Mouse (Mus musculus): ENCODE data around the gene Filip1l. TPM values are rescaled to one million over a fixed set of nuclear protein-coding genes. Genes with fewer than 3 reads are reported as not detected.

Filip1l gene
- polyA plus RNA-seq (2015; fragmentation: Nextera tagmentation; extraction: Ambion mirVana), result 28.0 and 32.6 TPM in 2 replicates

- H3K27ac ChIP-seq (ENCODE audit: low read length), result no peak within 1 kb of the TSS
- H3K36me3 ChIP-seq (ENCODE audit: control insufficient read depth, insufficient read depth, low read length), result no peaks in the 10 kb centered on the region
- H3K4me3 ChIP-seq (ENCODE audit: low read length), result no peak within 1 kb of the TSS
- no peaks in the 10 kb centered on the region for H3K4me1 ChIP-seq (replicated peaks; ENCODE audit: control insufficient read depth, insufficient read depth, low read length)
- no peak within 1 kb of the TSS for H3K9ac ChIP-seq (ENCODE audit: low read length)
- no peak for ATAC-seq (ENCODE audit: low read depth)
- H3K4me2 ChIP-seq (ENCODE audit: low read depth, low read length), result no peak within 1 kb of the TSS
- H3K27me3 ChIP-seq (ENCODE audit: control insufficient read depth, insufficient read depth, low read depth, low read length), result no peaks in the 10 kb centered on the region
- 69% methylated on average over 6 of the region's 6 CpGs for WGBS
- H3K9me3 ChIP-seq (ENCODE audit: control insufficient read depth, low read length), result no peaks in the 10 kb centered on the region
These were observed at the start of gene Filip1l for GRCm38 (mm10) chr16:57352751-57353150. Gene Filip1l, plus strand, starts transcription at chr16:57353093.

- Histone ChIP-seq H3K4me2 (ENCODE audit: low read depth, low read length) (no peak overlapping the region), H3K27me3 (ENCODE audit: control insufficient read depth, insufficient read depth, low read depth, low read length) (no peaks in the 10 kb centered on the region), H3K9ac (ENCODE audit: low read length) (no peak overlapping the region), H3K4me3 (ENCODE audit: low read length) (no peak overlapping the region), H3K27ac (ENCODE audit: low read length) (no peak overlapping the region), H3K36me3 (ENCODE audit: control insufficient read depth, insufficient read depth, low read length) (no peaks in the 10 kb centered on the region), H3K9me3 (ENCODE audit: control insufficient read depth, low read length) (no peaks in the 10 kb centered on the region), H3K4me1 (replicated peaks; ENCODE audit: control insufficient read depth, insufficient read depth, low read length) (no peaks in the 10 kb centered on the region)
- ATAC-seq (ENCODE audit: low read depth), result no peak
- 45% methylated on average over 19 of the region's 19 CpGs for whole genome bisulfite sequencing
These were observed 49.2 kb upstream of the Filip1l start for GRCm38 (mm10) chr16:57303716-57304115.

- Histone ChIP-seq H3K4me2 (ENCODE audit: low read depth, low read length) (no peak overlapping the region), H3K27me3 (ENCODE audit: control insufficient read depth, insufficient read depth, low read depth, low read length) (no peaks in the 10 kb centered on the region), H3K36me3 (ENCODE audit: control insufficient read depth, insufficient read depth, low read length) (no peaks in the 10 kb centered on the region), H3K4me1 (replicated peaks; ENCODE audit: control insufficient read depth, insufficient read depth, low read length) (no peaks in the 10 kb centered on the region), H3K27ac (ENCODE audit: low read length) (no peak overlapping the region), H3K9ac (ENCODE audit: low read length) (no peak overlapping the region), H3K4me3 (ENCODE audit: low read length) (no peak overlapping the region), H3K9me3 (ENCODE audit: control insufficient read depth, low read length) (no peaks in the 10 kb centered on the region)
- no peak for ATAC-seq (ENCODE audit: low read depth)
- WGBS, result 69% methylated on average over 6 of the region's 6 CpGs
These were observed 47.4 kb upstream of the Filip1l start for GRCm38 (mm10) chr16:57305463-57305862.

- Histone ChIP-seq H3K36me3 (ENCODE audit: control insufficient read depth, insufficient read depth, low read length) (no peaks in the 10 kb centered on the region), H3K27me3 (ENCODE audit: control insufficient read depth, insufficient read depth, low read depth, low read length) (no peaks in the 10 kb centered on the region), H3K9ac (ENCODE audit: low read length) (no peak overlapping the region), H3K27ac (ENCODE audit: low read length) (no peak overlapping the region), H3K4me3 (ENCODE audit: low read length) (no peak overlapping the region), H3K4me1 (replicated peaks; ENCODE audit: control insufficient read depth, insufficient read depth, low read length) (no peaks in the 10 kb centered on the region; the same call in 1 of the 2 replicates), H3K4me2 (ENCODE audit: low read depth, low read length) (no peak overlapping the region), H3K9me3 (ENCODE audit: control insufficient read depth, low read length) (no peaks in the 10 kb centered on the region)
- no peak for ATAC-seq (ENCODE audit: low read depth)
- WGBS, result 81% methylated on average over 2 of the region's 2 CpGs
These were observed 40.8 kb upstream of the Filip1l start for GRCm38 (mm10) chr16:57312130-57312529.

GRCm38 (mm10) chr16:57313487-57313886 is 39.4 kb upstream of the Filip1l start:
- Histone ChIP-seq H3K4me2 (ENCODE audit: low read depth, low read length) (no peak overlapping the region), H3K27ac (ENCODE audit: low read length) (no peak overlapping the region), H3K36me3 (ENCODE audit: control insufficient read depth, insufficient read depth, low read length) (no peaks in the 10 kb centered on the region), H3K9ac (ENCODE audit: low read length) (no peak overlapping the region), H3K9me3 (ENCODE audit: control insufficient read depth, low read length) (no peaks in the 10 kb centered on the region), H3K27me3 (ENCODE audit: control insufficient read depth, insufficient read depth, low read depth, low read length) (no peaks in the 10 kb centered on the region), H3K4me3 (ENCODE audit: low read length) (no peak overlapping the region), H3K4me1 (replicated peaks; ENCODE audit: control insufficient read depth, insufficient read depth, low read length) (peaks cover 8% of the 10 kb centered on the region)
- ATAC-seq (ENCODE audit: low read depth), result peak; percentile 82
- 69% methylated on average over 3 of the region's 3 CpGs for WGBS

- H3K4me1 ChIP-seq (replicated peaks; ENCODE audit: control insufficient read depth, insufficient read depth, low read length), result peaks cover 8% of the 10 kb centered on the region
- H3K9me3 ChIP-seq (ENCODE audit: control insufficient read depth, low read length), result no peaks in the 10 kb centered on the region
- no peak overlapping the region for H3K27ac ChIP-seq (ENCODE audit: low read length)
- no peak overlapping the region for H3K4me3 ChIP-seq (ENCODE audit: low read length)
- H3K36me3 ChIP-seq (ENCODE audit: control insufficient read depth, insufficient read depth, low read length), result no peaks in the 10 kb centered on the region
- ATAC-seq (ENCODE audit: low read depth), result no peak
- no peak overlapping the region for H3K9ac ChIP-seq (ENCODE audit: low read length)
- H3K27me3 ChIP-seq (ENCODE audit: control insufficient read depth, insufficient read depth, low read depth, low read length), result no peaks in the 10 kb centered on the region
- 83% methylated on average over 3 of the region's 3 CpGs for WGBS
- no peak overlapping the region for H3K4me2 ChIP-seq (ENCODE audit: low read depth, low read length)
These were observed 38.7 kb upstream of the Filip1l start for GRCm38 (mm10) chr16:57314236-57314635.

- WGBS, result 66% methylated on average over 9 of the region's 9 CpGs
- H3K4me3 ChIP-seq (ENCODE audit: low read length), result no peak overlapping the region
- no peak overlapping the region for H3K27ac ChIP-seq (ENCODE audit: low read length)
- no peaks in the 10 kb centered on the region for H3K27me3 ChIP-seq (ENCODE audit: control insufficient read depth, insufficient read depth, low read depth, low read length)
- H3K9ac ChIP-seq (ENCODE audit: low read length), result no peak overlapping the region
- no peak overlapping the region for H3K4me2 ChIP-seq (ENCODE audit: low read depth, low read length)
- no peaks in the 10 kb centered on the region for H3K9me3 ChIP-seq (ENCODE audit: control insufficient read depth, low read length)
- H3K36me3 ChIP-seq (ENCODE audit: control insufficient read depth, insufficient read depth, low read length), result no peaks in the 10 kb centered on the region
- H3K4me1 ChIP-seq (replicated peaks; ENCODE audit: control insufficient read depth, insufficient read depth, low read length), result peaks cover 8% of the 10 kb centered on the region
- ATAC-seq (ENCODE audit: low read depth), result no peak
These were observed 37.9 kb upstream of the Filip1l start for GRCm38 (mm10) chr16:57315026-57315425.

- no peak for ATAC-seq (ENCODE audit: low read depth)
- Histone ChIP-seq H3K36me3 (ENCODE audit: control insufficient read depth, insufficient read depth, low read length) (no peaks in the 10 kb centered on the region), H3K9ac (ENCODE audit: low read length) (no peak overlapping the region), H3K4me1 (replicated peaks; ENCODE audit: control insufficient read depth, insufficient read depth, low read length) (peaks cover 8% of the 10 kb centered on the region), H3K4me3 (ENCODE audit: low read length) (no peak overlapping the region), H3K27ac (ENCODE audit: low read length) (peak overlapping the region; percentile 31; the same call in 1 of the 2 replicates), H3K4me2 (ENCODE audit: low read depth, low read length) (no peak overlapping the region), H3K9me3 (ENCODE audit: control insufficient read depth, low read length) (no peaks in the 10 kb centered on the region), H3K27me3 (ENCODE audit: control insufficient read depth, insufficient read depth, low read depth, low read length) (no peaks in the 10 kb centered on the region)
- WGBS, result 55% methylated on average over 4 of the region's 4 CpGs
These were observed 35.8 kb upstream of the Filip1l start for GRCm38 (mm10) chr16:57317127-57317526.

- H3K27me3 ChIP-seq (ENCODE audit: control insufficient read depth, insufficient read depth, low read depth, low read length), result no peaks in the 10 kb centered on the region
- WGBS, result 18% methylated on average over 13 of the region's 13 CpGs
- no peak overlapping the region for H3K4me2 ChIP-seq (ENCODE audit: low read depth, low read length)
- H3K27ac ChIP-seq (ENCODE audit: low read length), result peak overlapping the region; percentile 31
- no peaks in the 10 kb centered on the region for H3K9me3 ChIP-seq (ENCODE audit: control insufficient read depth, low read length)
- H3K4me3 ChIP-seq (ENCODE audit: low read length), result no peak overlapping the region
- no peaks in the 10 kb centered on the region for H3K36me3 ChIP-seq (ENCODE audit: control insufficient read depth, insufficient read depth, low read length)
- peak; percentile 41 for ATAC-seq (ENCODE audit: low read depth)
- peaks cover 8% of the 10 kb centered on the region for H3K4me1 ChIP-seq (replicated peaks; ENCODE audit: control insufficient read depth, insufficient read depth, low read length)
- no peak overlapping the region for H3K9ac ChIP-seq (ENCODE audit: low read length)
These were observed 34.8 kb upstream of the Filip1l start for GRCm38 (mm10) chr16:57317882-57318636.
